Mouse (Mus musculus) MEL (cell line): ENCODE results near the gene Bach1.
A peak's percentile ranks its signal among the peaks of the same experiment; 100 is the strongest.

ENCODE experiments used
- CTCF ChIP-seq, 3 experiments: IDR thresholded peaks in 2 of 3; conservative IDR thresholded peaks in 1 of 3; 2 replicates each; pipeline ENCODE4 v1.5.1; 2011 to 2012; ENCODE audit warnings: low read length in 3 of 3, low read depth in 2 of 3, mild to moderate bottlenecking in 2 of 3, improper control_type of control experiment in 1 of 3, inconsistent platforms in 1 of 3, mixed read lengths in 1 of 3, moderate library complexity in 1 of 3; ENCODE audit not compliant: control insufficient read depth in 1 of 3, insufficient read depth in 1 of 3, poor library complexity in 1 of 3, severe bottlenecking in 1 of 3
- EP300 ChIP-seq, 2 experiments: IDR thresholded peaks; 2 replicates each; pipeline ENCODE4 v1.6.1; 2011; ENCODE audit warnings: improper control_type of control experiment in 2 of 2, low read length in 2 of 2, low read depth in 1 of 2, mild to moderate bottlenecking in 1 of 2
- HCFC1 ChIP-seq: IDR thresholded peaks from 2 replicates; pipeline ENCODE4 v1.6.1; 2012; ENCODE audit warnings: low read depth, mild to moderate bottlenecking, inconsistent platforms, low read length, improper control_type of control experiment, moderate library complexity
- KAT2A ChIP-seq: conservative IDR thresholded peaks from 2 replicates; pipeline ENCODE4 v1.6.1; 2012; ENCODE audit warnings: low read depth, low read length, improper control_type of control experiment, inconsistent platforms
- NELFE ChIP-seq: IDR thresholded peaks from 2 replicates; pipeline ENCODE4 v1.6.1; 2011; ENCODE audit warnings: low read depth, low read length, improper control_type of control experiment
- POLR2A ChIP-seq, 2 experiments: IDR thresholded peaks; 2 replicates each; pipeline ENCODE4 v1.6.1; 2011 to 2012; ENCODE audit warnings: low read length in 2 of 2, mild to moderate bottlenecking in 2 of 2, control low read depth in 1 of 2, improper control_type of control experiment in 1 of 2, low read depth in 1 of 2, moderate library complexity in 1 of 2; ENCODE audit not compliant: control insufficient read depth in 1 of 2, insufficient read depth in 1 of 2, poor library complexity in 1 of 2
- POLR2AphosphoS2 ChIP-seq: IDR thresholded peaks from 2 replicates; pipeline ENCODE4 v1.6.1; 2011; ENCODE audit warnings: low read length, improper control_type of control experiment
- SMC3 ChIP-seq: IDR thresholded peaks from 2 replicates; pipeline ENCODE4 v1.6.1; 2011; ENCODE audit warnings: low read depth, low read length, improper control_type of control experiment
- TAL1 ChIP-seq: IDR thresholded peaks from 2 replicates; pipeline ENCODE4 v1.6.1; 2012; ENCODE audit warnings: mild to moderate bottlenecking, inconsistent platforms, low read length, moderate library complexity, mixed read lengths
- TBP ChIP-seq: IDR thresholded peaks from 2 replicates; pipeline ENCODE4 v1.8.0; 2011; ENCODE audit warnings: low read depth, low read length, improper control_type of control experiment
- USF2 ChIP-seq, 2 experiments: IDR thresholded peaks; 2 replicates each; pipeline ENCODE4 v1.6.1; 2011 to 2012; ENCODE audit warnings: improper control_type of control experiment in 2 of 2, low read length in 2 of 2, borderline replicate concordance in 1 of 2, inconsistent platforms in 1 of 2, low read depth in 1 of 2, mild to moderate bottlenecking in 1 of 2; ENCODE audit not compliant: insufficient read depth in 1 of 2

DNA sequence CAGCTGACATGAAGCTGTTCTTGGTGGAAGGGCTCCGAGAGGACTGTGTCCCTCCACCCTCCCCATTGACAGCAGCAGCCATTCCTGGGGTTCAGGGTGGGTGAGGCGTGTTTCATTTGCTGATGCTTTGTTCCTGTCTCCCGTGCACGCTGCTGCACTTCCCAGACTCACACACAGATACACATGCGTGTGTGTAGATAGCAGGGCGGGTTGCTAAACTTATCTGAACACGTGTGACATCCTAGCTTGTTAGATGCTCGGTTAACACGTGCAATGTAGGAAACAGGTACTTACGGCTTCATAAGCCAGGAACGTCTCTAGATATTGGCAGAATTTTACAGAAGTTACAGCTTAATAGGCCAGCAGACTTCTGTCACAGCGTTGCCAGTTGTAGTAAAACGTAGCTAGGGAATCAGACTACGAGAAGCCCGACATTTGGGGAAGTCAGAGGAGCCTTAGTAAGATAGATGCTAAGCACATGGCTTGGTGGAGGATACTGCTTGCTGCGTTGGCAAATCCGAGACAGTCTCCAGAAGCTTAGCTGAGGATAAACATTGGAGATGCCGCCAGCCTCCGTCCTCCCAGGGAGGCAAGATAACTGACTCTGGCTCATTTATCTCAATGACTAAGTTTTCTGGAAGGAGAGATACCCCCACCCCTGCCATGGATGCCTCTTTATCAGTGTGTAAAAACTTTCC lies 7.3 kb downstream of the Bach1 start:
- TF ChIP-seq EP300 (IDR thresholded peaks at IDR 0.05; ENCODE audit: low read depth in 1 of 2, low read length in 2 of 2), result peak; percentile 73 to 77
- TF ChIP-seq CTCF (IDR thresholded peaks at IDR 0.05 in 2 of 3, conservative IDR thresholded peaks at IDR 0.05 in 1 of 3; ENCODE audit: control insufficient read depth in 1 of 3, insufficient read depth in 1 of 3, low read depth in 2 of 3, low read length in 3 of 3, poor library complexity in 1 of 3, severe bottlenecking in 1 of 3), result no peak
- no peak for TF ChIP-seq POLR2AphosphoS2
- TF ChIP-seq POLR2A (IDR thresholded peaks at IDR 0.05; ENCODE audit: control insufficient read depth in 1 of 2, insufficient read depth in 1 of 2, low read depth in 1 of 2, low read length in 2 of 2, poor library complexity in 1 of 2), result peak in 1 of 2 experiments; percentile 32; a peak in 1 of 4 replicates
- no peak for TF ChIP-seq USF2 (IDR thresholded peaks at IDR 0.05; ENCODE audit: borderline replicate concordance in 1 of 2, insufficient read depth in 1 of 2, low read depth in 1 of 2, low read length in 2 of 2)
- TF ChIP-seq SMC3, result no peak
- no peak for TF ChIP-seq NELFE
- TF ChIP-seq HCFC1, result no peak
- TF ChIP-seq TAL1, result peak; percentile 20; the same call in 1 of the 2 replicates
- no peak for TF ChIP-seq KAT2A
- 0 out of 2 replicates have a peak, but pooled peaks have one; percentile 43 for TF ChIP-seq TBP
